Comparison of ENCODE assay signal across 18 mouse cellular contexts in the genomic region with DNA sequence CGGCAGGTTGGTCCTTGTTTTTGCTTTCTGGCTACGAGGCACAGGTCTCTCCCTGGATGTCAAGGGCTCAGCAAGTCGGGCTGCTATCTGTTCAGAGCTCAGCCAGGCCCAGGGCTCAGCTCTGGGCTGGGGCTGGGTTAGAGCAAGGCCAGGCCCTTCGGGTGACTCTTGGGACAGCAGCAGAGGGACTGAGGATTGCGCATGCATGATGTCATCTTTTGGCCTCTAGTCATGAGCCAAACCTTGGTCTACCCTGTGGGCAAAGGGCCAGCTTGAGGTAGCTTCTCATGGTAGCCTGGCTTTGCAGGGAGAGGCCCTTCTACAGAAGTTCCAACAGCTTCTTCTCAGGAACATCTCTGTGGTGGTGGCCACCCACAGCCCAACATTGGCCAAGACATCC. TPM values are rescaled to one million over a fixed set of nuclear protein-coding genes. Genes with fewer than 3 reads are reported as not detected.
DNase-seq lines count a peak whose midpoint lies in the region; TF ChIP-seq lines count a peak whose summit lies in the region.
"Had no signal": no experiment of that assay in that cellular context is flagged by ENCODE, and none has a peak within 500 bp of the region (broad histone marks: within the 10 kb centered on the region; RNA-seq: fewer than 3 reads in every experiment).

No protein-coding gene starts in this region.

- H3K4me1 ChIP-seq in CH12.LX (ENCODE audit: control insufficient read depth in 1 of 2, insufficient read depth in 2 of 2) = peaks cover 12 to 30% of the 10 kb centered on the region in 2 experiments
- H3K4me1 ChIP-seq: liver, embryonic 12.5 days had no signal

- H3K9me3 ChIP-seq in CH12.LX (replicated peaks; ENCODE audit: low read length) = peaks cover 10% of the 10 kb centered on the region
- H3K9me3 ChIP-seq: liver, embryonic 12.5 days had no signal

- no peak overlapping the region for H3K4me2 ChIP-seq in CH12.LX (ENCODE audit: insufficient read depth, low read depth, poor library complexity, severe bottlenecking)
- H3K4me2 ChIP-seq: liver, embryonic 12.5 days; lung, embryonic 14.5 days had no signal

- peaks cover 52 to 62% of the 10 kb centered on the region in 2 experiments for H3K36me3 ChIP-seq in CH12.LX (replicated peaks in 1 of 2; ENCODE audit: control insufficient read depth in 1 of 2, insufficient read depth in 1 of 2, low read length in 1 of 2)
- H3K36me3 ChIP-seq: forebrain, embryonic 10.5 days; liver, embryonic 12.5 days had no signal

- no peaks in the 10 kb centered on the region for H3K27me3 ChIP-seq in CH12.LX (replicated peaks)
- H3K27me3 ChIP-seq: Patski had no signal

- no peak overlapping the region for H3K9ac ChIP-seq in CH12.LX (ENCODE audit: insufficient read depth, low read depth)
- H3K9ac ChIP-seq: liver, embryonic 12.5 days; lung, embryonic 14.5 days had no signal

- DNase-seq in left cerebral cortex, postnatal 4 days = peak; percentile 0
- no peak for DNase-seq in left cerebral cortex, adult 2 months (ENCODE audit: extremely low spot score in 1 of 2, low spot score in 2 of 2)
- DNase-seq in 416B (ENCODE audit: low read depth) (peak; percentile 32), CH12.LX (ENCODE audit: extremely low read depth) (no peak)
- DNase-seq in adrenal gland, postnatal 25 days = peak; percentile 73
- DNase-seq in right cerebral cortex, postnatal 25 days = no peak
- DNase-seq in kidney, postnatal 4 days = no peak
- DNase-seq: cerebellum, adult 2 months; kidney, adult 18-20 months; kidney, postnatal 14 days; lung, embryonic 14.5 days; lung, postnatal 36 days had no signal

- H3K27ac ChIP-seq in left cerebral cortex, adult 2 months = no peak overlapping the region
- 0 out of 2 replicates have a peak overlapping the region, but pooled peaks have one; percentile 3 for H3K27ac ChIP-seq in CH12.LX (ENCODE audit: insufficient read depth, low read depth)
- H3K27ac ChIP-seq: forebrain, embryonic 10.5 days; liver, embryonic 12.5 days; stomach, postnatal 0 days had no signal

- H3K4me3 ChIP-seq in left cerebral cortex, adult 2 months = no peak overlapping the region
- H3K4me3 ChIP-seq in CH12.LX (replicated peaks in 1 of 3; ENCODE audit: low read depth in 2 of 3, low read length in 2 of 3, poor library complexity in 1 of 3) = no peak overlapping the region
- H3K4me3 ChIP-seq: forebrain, embryonic 10.5 days; liver, embryonic 12.5 days had no signal

- TF ChIP-seq EP300 in CH12.LX (IDR thresholded peaks at IDR 0.05; ENCODE audit: low read length) = no peak

- no peak for TF ChIP-seq CTCF in left cerebral cortex, adult 2 months (IDR thresholded peaks at IDR 0.05)
- TF ChIP-seq CTCF in CH12.LX (conservative IDR thresholded peaks at IDR 0.05 in 1 of 2, IDR thresholded peaks at IDR 0.05 in 1 of 2; ENCODE audit: low read depth in 2 of 2, low read length in 2 of 2) = no peak

- dilution Hi-C loops in CH12.LX (cut with MboI; ENCODE audit: extremely low pct_ligation_motif_present, extremely low pct_unique_long_range_greater_than_20kb, low sequenced_read_pairs) = no loop called here

- H3K79me2 ChIP-seq in CH12.LX (replicated peaks; ENCODE audit: control insufficient read depth, extremely low read depth, insufficient read depth, poor library complexity, severe bottlenecking) = no peaks in the 10 kb centered on the region

- no peak for TF ChIP-seq POLR2A in CH12.LX (IDR thresholded peaks at IDR 0.05; ENCODE audit: low read depth, low read length)

- in situ Hi-C loops in CH12.LX (cut with MboI; ENCODE audit: low pct_ligation_motif_present, low pct_unique_long_range_greater_than_20kb, low sequenced_read_pairs) = no loop called here

- TF ChIP-seq RAD21 in CH12.LX (IDR thresholded peaks at IDR 0.05; ENCODE audit: low read depth, low read length) = no peak

- intact Hi-C loops in left cerebral cortex, postnatal 4 days (cut with DNase I) = no loop called here
- intact Hi-C loops in left cerebral cortex, adult 2 months (cut with DNase I) = no loop called here

TF ChIP-seq in CH12.LX, 34 proteins besides CTCF, POLR2A, EP300 and RAD21:
- TF ChIP-seq ZKSCAN1 (IDR thresholded peaks at IDR 0.05; ENCODE audit: borderline replicate concordance, low read depth, low read length) (no peak), E2F4 (IDR thresholded peaks at IDR 0.05; ENCODE audit: insufficient replicate concordance, low read depth, low read length) (no peak)

RNA-seq across cellular contexts. Expression of gene Pld4, which starts 3.7 kb away (rescaled TPM):
- 1 to 10 TPM; 6.2 to 6.6 TPM for total RNA-seq in left cerebral cortex, postnatal 4 days (2021)
- total RNA-seq in left cerebral cortex, adult 2 months (2021) = 10 to 100 TPM in 1 of 2 experiments, 1 to 10 TPM in 1; 7.4 to 10.1 TPM
- total RNA-seq in CH12.LX (2012; rRNA removed) (149 and 155 TPM in 2 replicates), CH12.LX (2014; rRNA removed) (112 and 117 TPM in 2 replicates)
- polyA plus RNA-seq in CH12.LX (2012; ENCODE audit: insufficient read length, low read depth) = 196 and 226 TPM in 2 replicates
- 6.4 and 6.8 TPM in 2 replicates for total RNA-seq in adrenal gland, postnatal 25 days (2021)

RNA-seq across cellular contexts. Expression of gene Ahnak2, which starts 38.3 kb away (rescaled TPM):
- total RNA-seq in left cerebral cortex, postnatal 4 days (2021) = 10 to 100 TPM; 28.1 to 28.2 TPM
- total RNA-seq in left cerebral cortex, adult 2 months (2021) = 1 to 10 TPM; 8.1 to 8.2 TPM
- 16.2 and 27.7 TPM in 2 replicates for total RNA-seq in CH12.LX (2012; rRNA removed)
- total RNA-seq in CH12.LX (2014; rRNA removed) = 2.0 and 3.1 TPM in 2 replicates
- polyA plus RNA-seq in CH12.LX (2012; ENCODE audit: insufficient read length, low read depth) = 14.4 and 14.6 TPM in 2 replicates
- total RNA-seq in adrenal gland, postnatal 25 days (2021) = 5.1 and 5.7 TPM in 2 replicates
- total RNA-seq: granulocyte monocyte progenitor cell, adult 5-6 weeks; neutrophil, adult 5-6 weeks had no signal

RNA-seq across cellular contexts. Expression of gene Cep170b, which starts 43.9 kb away (rescaled TPM):
- 100 to 1,000 TPM; 183 to 185 TPM for total RNA-seq in left cerebral cortex, postnatal 4 days (2021)
- total RNA-seq in left cerebral cortex, adult 2 months (2021) = 100 to 1,000 TPM; 280 to 294 TPM
- total RNA-seq in CH12.LX (2012; rRNA removed) = 30.6 and 39.1 TPM in 2 replicates
- 44.4 and 48.1 TPM in 2 replicates for total RNA-seq in CH12.LX (2014; rRNA removed)
- polyA plus RNA-seq in CH12.LX (2012; ENCODE audit: insufficient read length, low read depth) = 44.4 and 63.1 TPM in 2 replicates
- total RNA-seq in adrenal gland, postnatal 25 days (2021) = 42.4 and 58.1 TPM in 2 replicates

RNA-seq across cellular contexts. Expression of gene Clba1, which starts 44.6 kb away (rescaled TPM):
- 10 to 100 TPM; 15.0 to 15.8 TPM for total RNA-seq in left cerebral cortex, postnatal 4 days (2021)
- total RNA-seq in left cerebral cortex, adult 2 months (2021) = 10 to 100 TPM; 15.7 to 18.6 TPM
- total RNA-seq in CH12.LX (2012; rRNA removed) (3.1 and 3.5 TPM in 2 replicates), CH12.LX (2014; rRNA removed) (2.5 TPM in 2 replicates)
- 3.0 and 3.5 TPM in 2 replicates for polyA plus RNA-seq in CH12.LX (2012; ENCODE audit: insufficient read length, low read depth)
- 7.7 and 10.0 TPM in 2 replicates for total RNA-seq in adrenal gland, postnatal 25 days (2021)

Comparison
In these comparisons a context has a peak if more than half of its experiments do, and no peak if none do; other contexts are left out.
1. DNase-seq: peak in left cerebral cortex, postnatal 4 days (single experiment), 416B (single experiment) and adrenal gland, postnatal 25 days (single experiment); none in left cerebral cortex, adult 2 months (0 of 2), CH12.LX (single experiment), right cerebral cortex, postnatal 25 days (single experiment) and kidney, postnatal 4 days (0 of 2).
2. RNA of gene Pld4, which starts 3.7 kb away (total RNA-seq): 112 to 155 TPM in CH12.LX; 7.4 to 10.1 TPM in left cerebral cortex, adult 2 months, 6.4 to 6.8 TPM in adrenal gland, postnatal 25 days and 6.2 to 6.6 TPM in left cerebral cortex, postnatal 4 days; every median in the first group is over 10 times any median in the second.